Mouse (Mus musculus) heart, adult 2 months (tissue): Measurements from ENCODE around the gene Inpp5a.

ENCODE experiments used
- CTCF ChIP-seq: fragments of 200-600 bp; IDR thresholded peaks from 2 replicates; pipeline ENCODE4 v1.8.1; 2022; ENCODE audit warnings: antibody characterized with exemption, mild to moderate bottlenecking, moderate library complexity
- EP300 ChIP-seq: fragments of 200-500 bp; IDR thresholded peaks from 2 replicates; pipeline ENCODE4 v1.6.1; 2011; ENCODE audit warnings: low read depth, low read length, control low read depth; ENCODE audit not compliant: insufficient read depth

GRCm38 (mm10) chr7:139582595-139582994, 193.7 kb downstream of the Inpp5a start, which contains the start of gene Nkx6-2:
- TF ChIP-seq CTCF, result no peak
- no peak for TF ChIP-seq EP300
